Mouse (Mus musculus) kidney, adult 9 months (tissue): ENCODE results near the gene Zfp280b.
A peak's percentile ranks its signal among the peaks of the same experiment; 100 is the strongest.
"Not testable (repeated sequence)": the region's sequence is repeated elsewhere in the genome, so short reads cannot be mapped to it uniquely, and the experiment has no call there.

Source experiments
- DNase-seq: peaks from one replicate; pipeline ENCODE4 v3.0.0; 2022

Zfp280b gene

DNA sequence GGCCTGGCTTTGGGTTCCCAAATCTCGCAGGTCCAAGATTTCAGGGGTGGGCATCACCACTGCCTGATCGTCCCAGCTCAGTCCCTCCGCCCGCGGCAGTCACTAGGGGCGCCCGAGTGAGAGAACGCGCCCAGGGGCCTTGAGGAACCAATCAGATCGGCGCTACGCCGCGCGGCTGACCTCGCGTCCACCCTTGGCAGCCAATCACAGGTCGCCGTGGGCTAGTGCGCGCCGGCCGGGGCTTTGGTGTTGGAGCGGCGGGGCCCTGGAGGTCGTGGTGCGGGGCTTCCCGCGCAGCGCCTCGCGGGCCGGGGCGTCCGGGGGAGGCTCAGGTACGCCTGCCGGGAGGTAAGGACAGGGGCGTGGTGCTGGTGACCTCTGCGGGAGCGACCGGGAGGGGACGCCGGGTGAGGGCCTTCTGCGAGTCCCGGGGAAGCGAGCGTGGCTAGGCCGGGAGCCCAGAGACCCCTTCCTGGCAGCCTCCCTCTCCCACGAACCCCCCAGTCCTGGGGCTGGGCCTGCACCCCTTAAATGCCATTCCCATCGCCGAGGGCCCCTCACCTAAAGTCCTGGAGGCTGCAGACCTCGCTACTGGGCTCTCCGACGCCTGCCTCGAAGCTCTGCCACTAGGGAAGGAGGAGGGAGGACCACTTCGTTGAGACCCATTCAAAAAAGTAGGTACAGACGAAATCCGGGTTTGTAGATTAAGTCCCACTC is at the start of gene Zfp280b:
TSS of gene Zfp280b (plus strand) at position 249 of the 717 bp plus-strand sequence.
- DNase-seq: peak; percentile 96

DNA sequence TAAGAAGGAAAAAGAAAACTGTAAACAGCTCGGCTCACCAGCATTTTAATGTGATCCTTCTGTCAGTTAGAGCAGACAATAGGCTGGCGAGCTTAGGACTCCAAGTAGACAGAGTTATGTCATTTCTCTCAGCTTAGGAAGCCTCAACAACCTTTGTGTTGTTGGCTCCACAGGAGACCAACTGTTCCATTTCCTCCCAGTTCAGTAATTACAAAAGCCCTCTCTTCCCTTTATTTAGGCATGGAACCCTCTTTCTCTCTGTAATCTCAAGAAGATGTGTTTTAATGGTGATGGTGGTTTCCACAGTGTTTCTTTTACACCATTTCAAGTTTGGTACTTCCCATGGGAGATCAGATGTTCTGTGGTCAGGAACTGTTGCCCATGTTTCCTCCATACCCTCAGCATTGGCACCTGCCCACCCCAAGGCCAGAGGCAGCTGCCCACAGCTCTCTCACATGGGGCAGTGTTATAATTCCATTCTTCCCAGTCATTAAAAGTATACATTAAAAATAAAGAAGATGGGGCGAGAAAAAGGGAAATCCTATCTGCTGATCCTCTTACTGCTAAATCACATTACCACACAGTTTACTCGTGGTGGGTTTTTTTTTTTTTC is 41.9 kb upstream of the Zfp280b start:
- no peak for DNase-seq

DNA sequence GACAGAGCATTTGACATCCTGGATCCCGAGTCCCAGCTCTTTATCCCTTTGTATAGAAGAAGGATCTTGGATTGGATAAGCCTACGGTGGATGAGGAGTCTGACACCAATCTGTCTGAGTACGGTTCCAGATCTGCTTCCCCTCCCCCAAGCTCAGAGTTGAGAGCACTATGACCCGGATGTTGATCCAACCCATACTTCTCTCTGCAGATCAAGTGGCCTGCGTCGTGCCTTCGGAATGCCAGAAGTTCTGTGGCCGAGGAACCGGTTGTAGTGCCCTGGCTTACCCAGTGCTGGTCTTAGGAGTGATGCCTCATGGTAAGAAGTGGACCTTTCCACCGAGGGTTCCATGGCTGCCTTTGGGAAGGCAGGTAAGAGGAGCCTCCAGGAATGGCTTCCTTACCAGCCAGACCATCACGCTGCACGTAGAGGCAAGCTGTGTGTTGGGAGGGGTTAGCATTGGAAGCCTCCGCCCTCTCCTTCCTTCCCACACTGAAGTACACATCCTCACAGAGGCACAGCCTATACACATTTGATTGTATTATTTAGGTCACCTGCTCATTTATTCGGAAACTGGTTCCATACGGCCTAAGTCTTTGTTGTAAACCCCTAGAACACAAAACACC is 38.7 kb upstream of the Zfp280b start:
- no peak for DNase-seq

DNA sequence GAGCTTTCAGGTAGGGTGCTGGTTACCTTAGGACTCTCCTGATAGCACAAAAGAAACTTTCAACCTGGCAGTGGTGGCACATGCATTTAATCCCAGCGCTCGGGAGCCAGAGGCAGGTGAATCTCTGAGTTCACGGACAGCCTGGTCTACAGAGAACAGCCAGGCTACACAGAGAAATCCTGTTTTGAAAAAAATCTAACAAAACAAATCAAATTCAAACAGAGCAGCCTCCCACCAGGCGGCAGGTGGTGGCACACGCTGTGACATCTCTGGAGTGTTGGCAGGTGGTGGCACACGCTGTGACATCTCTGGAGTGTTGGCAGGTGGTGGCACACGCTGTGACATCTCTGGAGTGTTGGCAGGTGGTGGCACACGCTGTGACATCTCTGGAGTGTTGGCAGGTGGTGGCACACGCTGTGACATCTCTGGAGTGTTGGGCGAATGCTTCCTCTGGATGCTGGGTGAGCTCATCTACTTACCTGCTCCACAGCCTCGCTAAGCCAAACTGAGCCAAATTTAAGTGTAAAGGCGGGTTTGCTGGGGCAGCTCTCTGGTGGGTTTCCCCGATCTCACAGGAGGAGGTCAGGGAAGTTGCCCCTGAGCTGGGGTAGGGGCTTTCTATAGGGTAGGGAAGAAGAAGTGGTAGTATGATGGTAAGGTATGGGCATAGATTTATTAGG is 37.8 kb upstream of the Zfp280b start:
- not testable (repeated sequence) for DNase-seq

DNA sequence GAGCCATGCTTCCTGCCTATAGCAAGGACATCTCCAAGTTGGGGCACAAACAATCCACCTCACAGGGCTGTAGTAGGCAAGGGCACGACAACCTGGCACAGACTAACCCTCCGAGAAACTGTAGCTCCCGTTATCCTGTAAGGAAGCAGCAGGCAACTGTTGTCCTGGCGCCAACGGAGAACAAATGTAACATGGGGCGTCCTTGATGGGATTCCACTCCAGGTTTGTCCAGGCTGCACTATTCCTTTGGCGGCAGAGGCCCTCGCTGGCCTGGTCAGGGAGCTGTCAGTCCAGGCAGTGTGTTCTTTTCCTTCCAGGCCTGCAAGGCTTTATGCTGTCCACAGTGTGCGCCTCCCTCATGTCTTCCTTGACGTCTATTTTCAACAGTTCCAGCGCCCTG is 37.0 kb upstream of the Zfp280b start:
- no peak for DNase-seq

DNA sequence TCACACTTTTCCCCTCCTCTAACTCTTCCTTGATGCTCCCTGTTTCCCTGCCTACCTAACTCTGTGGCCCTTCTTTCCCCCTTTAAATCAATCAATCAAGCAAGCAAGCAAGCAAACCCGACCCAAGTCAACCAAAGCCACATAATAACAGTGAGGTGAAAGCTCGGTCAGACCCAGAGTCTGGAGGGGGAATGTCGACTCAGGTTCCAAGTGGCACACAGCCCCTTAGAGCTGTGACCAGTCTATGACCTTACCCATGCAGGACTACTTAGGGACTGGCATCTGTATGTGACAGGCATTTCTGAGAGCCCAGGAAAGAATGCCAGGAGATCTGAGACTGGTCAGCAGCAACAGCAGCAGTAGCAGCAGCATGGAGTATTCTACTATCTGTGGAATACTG is 36.1 kb upstream of the Zfp280b start:
- no peak for DNase-seq

DNA sequence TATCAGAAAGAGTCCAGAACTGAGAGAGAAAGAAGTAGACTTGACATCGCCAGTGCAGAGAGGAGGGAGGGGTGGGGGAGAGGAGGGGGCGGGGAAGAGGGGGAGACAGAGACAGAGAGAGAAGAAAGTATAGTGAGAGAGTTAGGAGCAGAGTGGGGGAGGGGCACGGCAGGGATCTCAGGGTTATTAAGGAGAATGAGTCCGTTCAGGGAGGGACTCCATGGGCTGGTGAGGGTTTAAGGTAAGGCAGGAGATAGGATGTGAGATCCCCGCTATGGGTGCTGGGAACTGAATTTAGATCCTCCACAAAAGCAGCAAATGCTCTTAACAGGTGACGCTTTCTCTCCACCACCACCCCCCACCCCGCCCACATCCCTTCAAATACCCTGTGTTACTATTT is 31.3 kb upstream of the Zfp280b start:
- DNase-seq: no peak

DNA sequence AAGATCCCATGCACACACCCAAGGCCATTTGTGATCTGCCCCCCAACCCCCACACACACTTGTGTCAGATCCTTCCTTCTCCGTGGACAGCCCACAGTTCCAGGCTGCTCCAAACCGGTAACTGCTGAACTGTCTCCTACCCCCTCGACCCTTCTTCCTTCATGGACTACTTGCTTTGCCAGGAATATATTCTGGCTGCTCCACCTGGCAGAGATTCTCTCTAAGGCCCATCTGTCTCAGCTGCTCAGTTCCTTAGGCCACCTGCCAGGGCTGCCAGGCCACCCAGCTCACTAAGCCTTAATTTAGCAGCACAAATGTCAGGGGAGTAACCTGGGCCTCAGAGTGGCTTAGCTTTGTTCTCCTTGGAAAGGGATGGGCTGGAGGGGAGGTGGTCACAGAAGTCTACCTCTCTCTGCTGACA is 30.3 kb upstream of the Zfp280b start:
- DNase-seq: no peak

DNA sequence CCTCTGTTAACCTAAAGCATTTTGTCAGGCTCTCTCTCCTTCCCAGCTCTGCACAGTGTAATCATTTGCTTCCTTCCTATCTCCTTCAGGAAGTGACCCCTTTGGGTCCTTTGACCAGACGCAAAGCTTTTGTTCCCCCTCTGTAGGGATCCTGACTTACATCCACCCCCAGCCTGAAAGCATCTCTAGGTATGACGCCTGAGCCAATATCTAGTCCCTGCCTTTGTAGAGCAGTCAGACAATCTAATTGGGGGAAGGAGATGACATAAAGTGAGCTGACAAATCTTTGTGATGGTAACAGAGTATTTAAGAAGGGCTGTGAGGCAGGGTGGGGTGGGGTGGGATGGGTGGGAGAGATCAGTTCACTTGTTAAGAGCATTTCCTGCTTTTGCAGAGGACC is 29.8 kb upstream of the Zfp280b start:
- DNase-seq: no peak

DNA sequence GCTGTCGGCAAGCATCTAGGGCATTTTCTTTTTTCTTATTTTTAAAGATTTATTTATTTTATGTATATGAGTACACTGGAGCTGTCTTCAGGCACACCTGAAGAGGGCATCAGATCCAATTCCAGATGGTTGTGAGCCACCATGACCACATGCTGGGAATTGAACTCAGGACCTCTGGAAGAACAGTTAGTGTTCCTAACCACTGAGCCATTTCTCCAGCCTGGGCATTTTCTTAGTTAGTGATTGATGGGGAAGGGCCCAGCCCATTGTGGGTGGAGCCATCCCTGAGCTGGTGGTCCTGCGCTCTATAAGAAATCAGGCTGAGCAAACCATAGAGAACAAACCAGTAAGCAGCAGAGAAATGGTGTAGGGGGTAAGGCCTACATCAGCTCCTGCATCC is 29.2 kb upstream of the Zfp280b start:
- no peak for DNase-seq

DNA sequence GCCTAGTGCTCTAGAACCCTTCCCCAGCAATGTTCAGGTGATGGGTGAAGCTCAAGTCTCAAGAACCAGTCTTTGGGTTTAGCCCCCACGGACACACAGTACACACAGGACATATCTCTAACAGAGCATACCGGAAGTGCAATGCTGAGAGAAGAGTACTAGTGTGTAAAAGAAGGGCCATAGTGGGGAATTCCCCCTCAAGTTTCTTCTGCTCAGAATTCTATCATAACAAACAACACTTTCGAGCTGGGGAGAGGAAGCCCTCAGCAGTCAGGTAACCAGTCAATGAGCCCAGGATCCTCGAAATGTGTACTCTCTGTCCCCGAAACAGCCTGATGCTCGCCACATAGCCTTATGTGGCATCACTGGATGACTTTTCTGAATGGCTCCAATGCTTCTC is 26.1 kb upstream of the Zfp280b start:
- DNase-seq: no peak

DNA sequence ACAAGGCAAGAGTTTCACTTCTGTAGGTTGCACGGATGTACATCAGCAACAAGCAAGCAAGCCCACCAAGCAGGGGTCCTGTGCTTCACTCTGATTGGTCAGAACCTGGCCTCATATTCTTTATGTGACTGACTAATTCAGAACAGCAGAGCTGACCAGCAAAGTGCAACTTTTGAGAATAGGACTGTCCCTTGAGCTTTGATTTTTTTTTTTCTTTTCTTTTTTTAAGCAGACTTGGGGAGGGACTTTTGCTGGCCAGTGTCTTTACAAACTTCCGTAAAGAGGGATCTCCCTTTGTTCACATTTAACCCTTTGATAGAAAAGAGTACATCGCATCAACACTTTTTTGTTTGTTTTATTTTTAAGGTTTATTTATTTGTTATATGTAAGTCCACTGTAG is 22.6 kb upstream of the Zfp280b start:
- no peak for DNase-seq

DNA sequence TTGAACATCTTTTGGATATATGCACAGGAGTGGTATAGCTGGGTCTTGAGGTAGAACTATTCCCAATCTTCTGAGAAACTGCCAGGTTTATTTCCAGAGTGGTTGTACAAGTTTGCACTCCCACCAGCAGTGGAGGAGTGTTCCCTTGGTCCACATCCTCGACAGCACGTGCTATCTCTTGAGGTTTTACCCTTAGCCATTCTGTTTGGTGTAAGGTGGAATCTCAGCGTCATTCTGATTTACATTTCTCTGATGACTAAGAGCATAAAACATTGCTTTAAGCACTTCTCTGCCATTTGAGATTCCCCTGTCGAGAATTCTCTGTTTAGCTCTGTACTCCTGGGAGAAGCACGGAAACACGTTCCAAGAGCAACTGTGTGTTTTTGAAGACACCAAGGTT is 19.5 kb upstream of the Zfp280b start:
- no peak for DNase-seq

DNA sequence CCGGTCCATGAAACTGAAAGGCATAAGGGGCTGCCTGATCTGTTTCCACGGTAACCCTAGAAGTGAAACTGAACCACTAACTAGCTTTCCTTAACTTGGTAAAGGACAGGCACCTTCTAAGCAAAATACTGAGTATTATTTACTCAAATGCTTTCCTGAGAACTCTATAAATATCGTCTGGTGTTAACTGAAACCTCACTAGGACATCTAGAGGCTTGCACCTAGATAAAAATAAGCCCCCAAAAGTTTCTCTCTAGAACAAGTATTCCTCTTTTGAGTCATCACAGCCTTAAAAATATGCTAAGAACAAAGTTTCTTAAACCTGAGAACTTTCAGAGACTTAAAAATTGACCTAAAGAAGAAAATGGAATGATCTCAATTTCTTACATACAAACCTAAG is 15.6 kb upstream of the Zfp280b start:
- no peak for DNase-seq

DNA sequence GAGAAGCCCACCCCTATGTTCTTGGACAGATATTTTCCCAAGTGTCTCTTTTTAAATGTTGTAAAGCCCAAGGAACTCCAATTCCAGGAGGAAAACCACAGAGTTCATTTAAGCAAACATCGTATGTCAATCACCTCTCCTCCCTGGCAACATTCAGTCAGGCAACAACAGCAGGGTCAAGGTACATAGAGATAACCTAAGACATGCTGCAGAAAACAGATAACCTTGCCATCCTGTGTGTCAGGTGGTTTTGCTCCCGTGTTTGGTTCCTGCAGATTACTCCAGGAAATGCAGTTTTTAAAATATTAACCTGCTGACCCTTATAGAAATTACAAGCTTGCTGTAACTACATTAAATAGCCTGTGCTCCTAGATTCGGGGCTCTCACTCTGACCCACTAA is 10.7 kb upstream of the Zfp280b start:
- no peak for DNase-seq

DNA sequence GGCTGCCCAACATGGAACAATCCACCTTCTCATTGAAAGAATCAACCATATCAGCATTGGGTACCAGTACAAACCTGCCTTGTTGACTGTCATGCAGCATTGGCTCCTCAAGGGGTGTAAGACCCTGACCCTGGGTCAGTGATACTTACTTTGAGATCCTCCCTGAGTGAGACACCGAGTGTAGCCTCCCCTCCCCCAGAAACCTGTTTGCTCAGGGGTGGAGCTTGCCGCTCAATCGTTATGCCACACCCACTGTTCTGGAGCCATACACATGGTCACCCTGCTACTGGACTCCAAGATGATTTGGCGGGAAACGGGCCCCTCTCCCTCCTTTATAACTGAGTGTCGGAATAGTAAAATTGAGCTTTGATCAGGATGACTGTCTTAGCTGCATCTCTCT is 8.5 kb upstream of the Zfp280b start:
- no peak for DNase-seq

DNA sequence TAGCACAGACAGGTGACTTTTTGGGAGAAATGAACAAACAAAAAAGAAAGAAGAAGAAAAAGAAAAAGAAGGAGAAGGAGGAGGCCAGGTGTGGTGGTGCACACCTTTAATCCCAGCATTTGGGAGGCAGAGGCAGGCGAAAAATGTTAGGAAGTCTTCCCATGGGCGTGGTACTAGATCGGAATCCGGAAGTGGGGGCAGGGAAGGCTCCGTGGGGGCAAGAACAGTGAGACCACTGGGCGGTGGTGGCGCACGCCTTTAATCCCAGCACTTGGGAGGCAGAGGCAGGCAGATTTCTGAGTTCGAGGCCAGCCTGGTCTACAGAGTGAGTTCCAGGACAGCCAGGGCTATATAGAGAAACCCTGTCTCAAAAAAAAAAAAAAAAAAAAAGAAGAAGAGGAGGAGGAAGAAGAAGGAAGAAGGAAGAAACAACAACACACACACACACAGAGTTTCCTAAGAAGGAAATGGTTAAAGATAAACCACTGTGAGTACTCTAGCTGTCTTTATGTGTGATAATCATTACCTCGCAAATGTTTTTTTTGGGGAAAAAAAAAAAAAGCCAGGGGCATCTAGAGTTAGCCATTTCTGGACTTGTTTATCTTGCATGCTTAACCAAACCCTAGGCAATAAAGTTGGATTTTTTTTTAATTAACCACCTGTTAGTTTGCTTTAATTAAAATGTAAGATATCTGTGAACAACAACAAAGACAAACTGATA is 6.8 kb upstream of the Zfp280b start:
- peak; percentile 51 for DNase-seq

DNA sequence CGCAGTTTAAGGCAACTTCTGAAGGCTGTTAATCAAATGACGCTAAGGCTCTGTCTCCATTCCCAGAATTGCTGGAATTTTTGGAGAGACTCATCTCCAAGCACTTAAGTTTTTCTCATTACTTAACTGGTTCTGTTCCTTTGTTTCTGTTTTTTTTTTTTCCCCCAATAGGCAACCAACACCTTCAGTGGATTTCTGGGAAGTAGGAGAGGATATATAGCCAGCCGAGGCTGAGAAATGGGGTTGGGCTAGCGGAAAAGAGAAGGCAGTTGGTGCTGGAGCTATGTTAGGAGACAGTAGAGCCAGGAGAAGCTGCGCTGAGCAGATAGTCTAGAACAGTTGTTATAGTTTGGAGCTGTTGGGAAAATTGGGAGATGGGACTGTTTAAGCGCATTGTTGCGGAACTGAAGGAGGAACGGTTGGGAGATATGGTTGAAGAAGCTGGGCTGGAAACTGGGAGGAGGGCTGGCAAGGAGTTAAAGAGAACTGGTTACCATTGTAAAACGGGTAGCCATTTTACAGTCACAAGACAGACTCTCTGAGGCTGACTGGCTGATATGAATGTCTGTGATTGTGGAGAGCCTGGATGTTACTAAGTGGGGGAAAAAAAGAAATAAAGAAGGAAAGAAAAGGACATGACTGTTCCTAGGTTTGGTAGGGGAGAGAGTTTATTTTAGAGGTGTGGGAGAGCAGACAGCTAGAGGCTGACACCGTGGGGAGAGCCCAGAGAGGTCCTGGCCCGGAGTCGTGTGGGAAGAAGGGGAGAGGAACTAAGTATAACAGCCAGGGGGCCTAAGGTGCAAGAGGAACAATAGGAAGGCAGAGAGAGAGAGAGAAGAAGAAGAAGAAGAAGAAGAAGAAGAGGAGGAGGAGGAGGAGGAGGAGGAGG is 5.1 kb upstream of the Zfp280b start:
- DNase-seq: no peak

DNA sequence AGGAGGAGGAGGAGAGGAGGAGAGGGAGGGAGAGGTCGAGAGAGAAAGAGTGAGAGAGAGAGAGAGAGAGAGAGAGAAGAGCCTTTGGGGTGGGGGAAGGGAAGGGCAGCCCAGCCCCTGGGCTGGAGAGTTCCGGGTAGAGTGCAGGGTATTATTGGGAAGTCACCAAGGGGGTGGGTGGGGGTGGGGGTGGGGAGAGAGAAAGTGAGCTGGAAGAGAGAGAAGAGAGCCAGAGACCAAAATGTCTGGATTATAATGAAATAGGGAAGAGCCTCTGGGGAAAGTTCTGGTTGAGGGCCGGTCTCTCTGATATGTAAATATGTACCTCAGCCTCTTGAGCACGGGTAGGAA is 4.5 kb upstream of the Zfp280b start:
- DNase-seq: no peak

DNA sequence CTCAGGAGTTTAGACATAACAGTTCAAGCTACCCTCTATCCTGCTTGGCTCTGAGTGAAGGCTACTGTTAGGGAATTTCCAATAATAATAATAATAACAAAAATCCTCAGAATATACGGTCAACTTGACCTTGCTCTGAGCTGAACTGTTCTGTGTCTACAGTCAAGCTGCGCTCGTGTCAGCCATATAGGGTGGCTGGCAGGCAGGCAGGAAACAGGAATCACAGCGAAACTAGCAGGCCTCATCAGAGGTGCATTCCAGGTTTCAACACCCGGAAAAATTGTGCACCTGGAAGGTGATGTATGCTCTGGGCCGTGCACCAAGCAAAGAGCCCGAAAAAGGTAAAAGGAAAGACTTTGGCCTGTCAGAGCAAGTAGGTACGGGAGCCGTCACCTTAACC is 4.1 kb upstream of the Zfp280b start:
- no peak for DNase-seq

DNA sequence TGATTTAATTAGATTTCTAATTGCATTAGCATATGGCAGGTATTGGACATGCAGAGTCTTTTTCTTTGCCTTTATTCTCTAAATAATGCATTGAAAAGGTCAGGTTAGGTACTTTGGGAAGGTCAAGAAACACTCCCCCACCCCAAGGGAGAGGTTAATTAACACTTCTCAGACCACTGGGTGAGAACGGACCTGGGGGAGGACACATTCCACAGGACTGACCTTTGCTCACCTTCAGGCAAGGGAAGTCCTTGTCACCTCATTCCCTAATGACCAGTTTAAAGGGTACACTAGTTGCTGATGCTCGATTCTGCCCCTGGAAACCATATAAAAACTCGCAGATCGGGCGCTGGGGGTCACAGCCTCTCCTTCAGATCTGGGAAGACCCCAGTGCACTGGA is 3.2 kb upstream of the Zfp280b start:
- DNase-seq: peak; percentile 82

DNA sequence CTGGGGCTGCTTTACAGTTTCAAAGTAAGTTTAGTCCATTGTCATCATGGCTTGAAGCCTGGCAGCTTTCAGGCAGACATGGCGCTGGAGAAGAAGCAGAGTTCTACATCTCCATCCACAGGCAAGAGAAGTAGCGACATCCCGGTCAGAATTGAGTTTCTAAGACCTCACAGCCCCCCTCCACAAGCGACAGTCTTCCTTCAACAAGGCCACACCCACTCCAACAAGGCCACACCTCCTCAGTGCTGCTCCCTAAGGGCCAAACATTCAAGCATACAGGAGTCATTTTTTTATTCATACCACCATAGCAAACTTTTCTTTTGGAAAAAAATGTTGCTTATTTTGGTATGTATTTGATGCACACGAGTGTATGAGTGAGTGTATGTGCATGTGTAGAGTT is 2.0 kb upstream of the Zfp280b start:
- DNase-seq: no peak
